Mouse (Mus musculus) c-Kit-positive CD71-positive TER-119-negative erythroid progenitor cells, embryonic 14.5 days (primary cell): Measurements from ENCODE around the gene Osbpl9.

Source experiments
- DNase-seq: peaks from one replicate; pipeline ENCODE4 v3.0.0-alpha.2; 2013; ENCODE audit warnings: low read depth

The Osbpl9 gene

DNA sequence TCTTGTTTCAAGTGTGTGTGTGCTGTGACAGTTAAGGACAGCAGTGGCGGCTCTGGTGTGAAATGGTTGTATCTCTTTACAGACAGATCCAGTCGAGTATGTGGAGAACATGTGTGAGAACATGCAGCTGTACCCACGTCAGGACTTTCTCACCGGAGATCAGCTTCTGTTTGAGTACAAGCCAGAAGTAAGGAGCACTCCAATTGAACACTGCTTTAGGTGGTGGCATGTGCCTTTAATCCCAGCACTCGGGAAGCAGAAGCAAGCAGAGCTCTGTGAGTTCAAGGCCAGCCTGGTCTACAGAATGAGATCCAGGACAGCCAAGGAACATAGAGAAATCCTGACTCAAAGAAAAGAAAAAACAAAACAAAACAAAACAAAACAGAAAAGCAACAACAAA is 158.8 kb downstream of the Osbpl9 start:
- DNase-seq, result no peak

GRCm38 (mm10) chr4:109042739-109043138 is 159.3 kb downstream of the Osbpl9 start:
- no peak for DNase-seq

GRCm38 (mm10) chr4:109036327-109036726 is 165.7 kb downstream of the Osbpl9 start:
- DNase-seq, result peak; percentile 58

DNA sequence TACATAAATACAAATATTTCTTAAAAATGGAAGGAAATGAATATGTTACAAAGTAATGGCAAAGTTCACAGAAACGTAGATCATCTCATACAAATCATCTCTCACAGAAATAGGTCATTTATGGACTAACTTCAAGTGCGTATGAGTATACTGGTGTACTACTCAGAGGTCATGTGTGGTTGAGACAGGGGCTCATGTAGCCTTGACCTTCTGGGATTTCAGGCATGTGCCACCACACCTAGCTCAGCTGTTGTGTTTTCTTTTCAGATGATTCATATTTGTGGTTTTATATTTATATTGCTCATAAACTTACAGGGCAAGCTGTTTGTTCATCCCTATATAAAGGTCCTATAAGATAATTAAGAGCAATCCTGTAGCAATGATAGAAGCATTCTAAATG is 171.8 kb downstream of the Osbpl9 start:
- DNase-seq, result no peak

DNA sequence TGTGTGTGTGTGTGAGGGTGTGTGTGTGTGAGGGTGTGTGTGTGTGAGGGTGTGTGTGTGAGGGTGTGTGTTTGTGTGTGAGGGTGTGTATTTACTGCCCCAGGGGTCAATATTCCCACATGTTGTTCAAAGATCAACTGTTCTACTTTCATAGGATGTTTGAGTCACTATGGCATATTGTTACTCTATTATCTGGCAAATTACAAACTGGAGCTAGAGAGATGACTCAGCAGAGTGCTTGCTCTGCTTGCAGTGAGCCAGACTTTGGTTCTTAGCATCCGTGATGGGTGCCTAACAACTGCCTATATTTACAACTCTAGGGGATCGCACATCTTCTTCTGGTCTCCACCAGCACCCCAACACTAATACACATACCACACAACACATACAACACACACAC is 172.2 kb downstream of the Osbpl9 start:
- no peak for DNase-seq

GRCm38 (mm10) chr4:109026543-109026942 is 175.5 kb downstream of the Osbpl9 start:
- no peak for DNase-seq

DNA sequence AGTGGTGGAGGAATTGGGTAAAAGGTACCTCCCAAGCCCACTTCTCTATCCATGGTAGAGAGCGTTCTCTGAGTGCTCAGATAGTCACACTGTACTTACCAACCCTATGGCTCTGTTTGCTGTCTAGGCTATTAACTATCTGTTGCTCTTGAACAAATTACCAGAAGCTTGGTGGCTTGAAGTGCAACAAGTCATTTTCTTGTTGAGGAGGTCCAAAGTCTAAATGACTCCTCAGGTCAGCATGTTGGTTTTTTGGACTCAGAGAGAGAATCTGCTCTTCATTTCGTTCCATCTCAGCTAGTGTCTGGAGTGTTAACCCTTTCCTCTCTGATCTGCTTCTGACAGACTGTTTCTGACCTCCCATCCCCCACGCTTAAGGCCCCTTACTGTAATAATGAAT is 177.0 kb downstream of the Osbpl9 start:
- no peak for DNase-seq

DNA sequence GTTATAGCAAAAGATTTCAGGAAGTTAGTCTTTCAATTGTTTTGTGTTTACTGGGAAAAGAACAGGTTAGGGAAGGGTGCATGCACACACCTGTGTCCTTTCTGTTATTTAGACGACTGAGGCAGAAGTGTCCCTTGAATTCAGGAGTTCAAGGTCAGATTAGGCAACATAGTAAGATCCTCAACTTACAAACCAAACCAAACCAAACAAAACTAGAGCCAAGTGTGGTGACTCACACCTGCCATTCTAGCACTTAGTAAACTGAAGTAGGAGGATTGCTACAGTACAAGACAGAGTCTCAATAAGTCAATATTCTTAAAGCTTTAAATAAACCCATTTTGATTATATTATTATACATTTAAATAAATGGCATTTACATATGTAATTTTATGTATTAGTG is 180.1 kb downstream of the Osbpl9 start:
- no peak for DNase-seq

- no peak for DNase-seq
Observed at GRCm38 (mm10) chr4:109019301-109019700, 182.8 kb downstream of the Osbpl9 start.

GRCm38 (mm10) chr4:109017441-109017840 is 184.6 kb downstream of the Osbpl9 start:
- DNase-seq, result no peak

GRCm38 (mm10) chr4:109014091-109014490 is 188.0 kb downstream of the Osbpl9 start:
- DNase-seq, result no peak
